Mouse (Mus musculus): ENCODE data around the gene Vps51. TPM values are rescaled to one million over a fixed set of nuclear protein-coding genes. Genes with fewer than 3 reads are reported as not detected.
"Not testable (repeated sequence)": the region's sequence is repeated elsewhere in the genome, so short reads cannot be mapped to it uniquely, and the experiment has no call there.

Gene Vps51
- polyA plus RNA-seq, 1 experiment from 2014 or later, result 66.7 TPM

DNA sequence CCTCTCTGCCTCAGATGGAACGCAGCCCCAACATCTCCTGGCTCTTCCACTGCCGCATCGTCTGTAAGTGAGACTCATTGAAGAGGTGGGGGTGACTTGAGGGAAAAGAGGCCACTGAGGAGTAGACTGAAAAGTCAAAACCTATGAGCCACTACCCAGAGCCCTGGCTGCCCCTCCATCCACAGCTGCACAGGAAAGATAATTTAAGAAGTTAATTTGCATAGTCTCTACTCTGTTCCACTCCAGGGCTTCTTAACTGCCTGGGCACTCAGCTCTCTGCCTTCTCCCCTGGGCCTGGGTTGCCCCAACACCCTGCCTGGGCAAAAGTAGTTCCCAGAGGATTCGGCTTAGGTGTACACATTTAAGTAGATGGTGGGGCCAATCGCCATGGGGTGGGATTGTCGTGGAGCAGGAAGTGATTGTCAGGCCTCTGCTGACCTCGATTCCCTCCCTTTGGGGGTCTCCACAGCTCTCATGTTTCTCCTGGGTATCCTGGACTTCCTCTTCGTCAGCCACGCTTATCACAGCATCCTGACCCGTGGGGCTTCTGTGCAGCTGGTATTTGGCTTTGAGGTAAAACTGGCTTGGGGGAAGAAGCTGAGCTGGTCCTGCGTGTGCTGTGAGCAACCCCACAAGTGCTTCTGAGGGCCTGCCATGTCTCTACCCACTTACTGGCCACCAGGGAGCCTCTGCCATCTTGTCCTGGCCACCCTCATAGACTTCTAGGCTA is 28.2 kb downstream of the Vps51 start:
- Histone ChIP-seq H3K4me2 (replicated peaks; ENCODE audit: low read depth, low read length) (no peak overlapping the region), H3K27me3 (ENCODE audit: control insufficient read depth, insufficient read depth, low read length) (no peaks in the 10 kb centered on the region), H3K36me3 (ENCODE audit: control insufficient read depth, insufficient read depth, low read length) (peaks cover 56% of the 10 kb centered on the region), H3K27ac (ENCODE audit: low read length) (no peak overlapping the region), H3K9me3 (ENCODE audit: control insufficient read depth, low read depth, low read length) (no peaks in the 10 kb centered on the region), H3K4me3 (ENCODE audit: low read depth, low read length) (no peak overlapping the region), H3K9ac (replicated peaks; ENCODE audit: low read depth, low read length) (no peak overlapping the region), H3K4me1 (ENCODE audit: control insufficient read depth, insufficient read depth, low read length) (peaks cover 13% of the 10 kb centered on the region)
- WGBS, result 88% methylated on average over 11 of the region's 11 CpGs
- no peak for ATAC-seq (ENCODE audit: insufficient number of reproducible peaks, insufficient read depth, low FRiP score, low read depth)

GRCm38 (mm10) chr19:6047899-6048166 is 29.2 kb downstream of the Vps51 start:
- Histone ChIP-seq H3K9ac (replicated peaks; ENCODE audit: low read depth, low read length) (peak overlapping the region; percentile 87; the same call in 1 of the 2 replicates), H3K4me1 (ENCODE audit: control insufficient read depth, insufficient read depth, low read length) (peaks cover 13% of the 10 kb centered on the region), H3K4me3 (ENCODE audit: low read depth, low read length) (peak overlapping the region; percentile 89), H3K36me3 (ENCODE audit: control insufficient read depth, insufficient read depth, low read length) (peaks cover 46% of the 10 kb centered on the region), H3K4me2 (replicated peaks; ENCODE audit: low read depth, low read length) (peak overlapping the region; percentile 84), H3K27me3 (ENCODE audit: control insufficient read depth, insufficient read depth, low read length) (no peaks in the 10 kb centered on the region), H3K27ac (ENCODE audit: low read length) (no peak overlapping the region), H3K9me3 (ENCODE audit: control insufficient read depth, low read depth, low read length) (no peaks in the 10 kb centered on the region)
- 80% methylated on average over 8 of the region's 8 CpGs for WGBS
- no peak for ATAC-seq (ENCODE audit: insufficient number of reproducible peaks, insufficient read depth, low FRiP score, low read depth)

DNA sequence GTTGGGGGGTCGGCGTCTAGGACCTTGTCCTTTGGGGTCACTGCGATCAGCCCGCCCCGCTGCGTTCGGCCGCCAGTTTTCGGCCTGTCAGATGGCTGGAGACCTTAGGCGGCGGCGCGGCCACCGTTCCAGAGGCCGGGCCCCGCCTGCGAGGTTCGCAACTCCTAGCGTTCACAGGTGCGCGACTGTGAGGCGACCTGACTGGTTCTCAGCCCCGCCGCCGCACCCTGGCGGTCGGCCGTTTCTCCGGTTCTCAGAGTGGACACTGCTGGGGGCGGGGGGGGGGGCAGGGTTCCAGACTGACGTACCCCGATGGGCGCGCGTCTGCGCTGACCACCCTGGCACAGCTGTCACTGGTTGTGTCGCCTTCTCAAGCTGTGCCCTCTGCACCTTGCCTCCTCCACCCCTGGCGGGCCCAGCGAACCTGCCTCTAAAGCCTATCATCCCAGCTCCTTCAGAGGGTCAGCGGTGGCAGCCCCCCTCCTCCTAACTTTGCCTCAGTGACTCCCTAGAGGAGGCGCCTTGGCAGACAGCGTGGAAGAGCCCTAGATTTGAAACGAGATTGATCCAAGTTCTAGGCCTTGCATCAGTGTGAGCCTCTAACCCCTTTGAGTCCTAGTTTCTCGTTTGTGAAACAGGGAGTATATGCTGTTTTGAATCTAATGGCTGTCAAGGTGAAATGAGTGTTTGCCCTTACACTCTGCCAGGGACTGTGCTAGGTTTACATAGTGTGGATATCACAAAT is 29.7 kb downstream of the Vps51 start:
- H3K4me3 ChIP-seq (ENCODE audit: low read depth, low read length), result peak overlapping the region; percentile 89
- ATAC-seq (ENCODE audit: insufficient number of reproducible peaks, insufficient read depth, low FRiP score, low read depth), result peak; percentile 15
- peak overlapping the region; percentile 87 for H3K9ac ChIP-seq (replicated peaks; ENCODE audit: low read depth, low read length)
- H3K9me3 ChIP-seq (ENCODE audit: control insufficient read depth, low read depth, low read length), result no peaks in the 10 kb centered on the region
- peak overlapping the region; percentile 99 for H3K27ac ChIP-seq (ENCODE audit: low read length)
- peaks cover 41% of the 10 kb centered on the region for H3K36me3 ChIP-seq (ENCODE audit: control insufficient read depth, insufficient read depth, low read length)
- no peaks in the 10 kb centered on the region for H3K27me3 ChIP-seq (ENCODE audit: control insufficient read depth, insufficient read depth, low read length)
- peaks cover 13% of the 10 kb centered on the region for H3K4me1 ChIP-seq (ENCODE audit: control insufficient read depth, insufficient read depth, low read length)
- WGBS, result 3% methylated on average over 40 of the region's 44 CpGs
- peak overlapping the region; percentile 84 for H3K4me2 ChIP-seq (replicated peaks; ENCODE audit: low read depth, low read length)

DNA sequence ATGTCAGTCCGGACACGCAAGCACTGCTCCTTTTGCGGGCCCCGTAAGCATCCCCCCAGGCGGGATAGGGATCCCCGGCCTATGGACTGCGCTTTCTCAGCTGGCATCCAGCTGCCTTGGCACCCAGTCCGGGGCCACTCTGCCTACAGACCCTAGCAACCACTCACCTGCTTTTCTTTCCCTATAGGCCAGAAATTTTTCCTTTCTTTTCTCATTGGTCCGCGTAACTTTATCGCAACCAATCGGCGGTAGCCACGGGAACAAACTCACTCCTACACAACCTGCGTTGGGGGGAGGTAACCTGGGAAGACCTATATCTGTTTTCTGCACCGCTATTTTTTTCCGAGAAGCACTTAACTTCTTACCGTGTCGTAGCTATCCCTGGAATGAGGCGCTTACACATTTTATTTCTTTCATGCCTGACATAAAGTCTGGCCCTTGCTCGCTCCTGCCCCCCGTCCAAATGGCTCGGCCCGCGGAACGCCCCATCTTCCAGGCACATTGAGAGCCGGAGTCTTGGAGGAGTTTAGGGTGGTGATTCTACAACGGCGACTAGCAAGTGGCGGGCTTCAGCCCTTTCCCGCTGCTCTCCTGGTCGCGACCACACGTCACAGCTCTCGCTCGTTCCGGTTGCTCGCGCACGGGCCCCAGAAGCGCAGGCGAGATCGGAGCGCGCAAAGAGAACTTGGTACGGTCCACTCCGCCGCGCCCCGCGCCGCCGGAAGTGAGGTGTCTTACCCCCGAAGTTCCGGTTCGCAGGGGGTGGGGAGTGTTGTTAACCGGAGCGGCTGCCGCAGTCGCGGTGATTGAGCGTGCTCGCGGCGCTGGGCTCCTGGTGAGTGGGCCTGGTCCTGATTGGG is 30.5 kb downstream of the Vps51 start, which contains the start of gene Syvn1:
Syvn1 (plus strand) TSS at position 283 of the 860 bp plus-strand sequence.
- Histone ChIP-seq H3K36me3 (ENCODE audit: control insufficient read depth, insufficient read depth, low read length) (peaks cover 33% of the 10 kb centered on the region), H3K9me3 (ENCODE audit: control insufficient read depth, low read depth, low read length) (no peaks in the 10 kb centered on the region), H3K27ac (ENCODE audit: low read length) (peak within 1 kb of the TSS; percentile 99), H3K27me3 (ENCODE audit: control insufficient read depth, insufficient read depth, low read length) (no peaks in the 10 kb centered on the region), H3K9ac (replicated peaks; ENCODE audit: low read depth, low read length) (peak within 1 kb of the TSS; percentile 87), H3K4me1 (ENCODE audit: control insufficient read depth, insufficient read depth, low read length) (peaks cover 13% of the 10 kb centered on the region), H3K4me2 (replicated peaks; ENCODE audit: low read depth, low read length) (peak within 1 kb of the TSS; percentile 84), H3K4me3 (ENCODE audit: low read depth, low read length) (peak within 1 kb of the TSS; percentile 89)
- under 1% methylated on average over 65 of the region's 65 CpGs for WGBS
- peak; percentile 89 for ATAC-seq (ENCODE audit: insufficient number of reproducible peaks, insufficient read depth, low FRiP score, low read depth)

DNA sequence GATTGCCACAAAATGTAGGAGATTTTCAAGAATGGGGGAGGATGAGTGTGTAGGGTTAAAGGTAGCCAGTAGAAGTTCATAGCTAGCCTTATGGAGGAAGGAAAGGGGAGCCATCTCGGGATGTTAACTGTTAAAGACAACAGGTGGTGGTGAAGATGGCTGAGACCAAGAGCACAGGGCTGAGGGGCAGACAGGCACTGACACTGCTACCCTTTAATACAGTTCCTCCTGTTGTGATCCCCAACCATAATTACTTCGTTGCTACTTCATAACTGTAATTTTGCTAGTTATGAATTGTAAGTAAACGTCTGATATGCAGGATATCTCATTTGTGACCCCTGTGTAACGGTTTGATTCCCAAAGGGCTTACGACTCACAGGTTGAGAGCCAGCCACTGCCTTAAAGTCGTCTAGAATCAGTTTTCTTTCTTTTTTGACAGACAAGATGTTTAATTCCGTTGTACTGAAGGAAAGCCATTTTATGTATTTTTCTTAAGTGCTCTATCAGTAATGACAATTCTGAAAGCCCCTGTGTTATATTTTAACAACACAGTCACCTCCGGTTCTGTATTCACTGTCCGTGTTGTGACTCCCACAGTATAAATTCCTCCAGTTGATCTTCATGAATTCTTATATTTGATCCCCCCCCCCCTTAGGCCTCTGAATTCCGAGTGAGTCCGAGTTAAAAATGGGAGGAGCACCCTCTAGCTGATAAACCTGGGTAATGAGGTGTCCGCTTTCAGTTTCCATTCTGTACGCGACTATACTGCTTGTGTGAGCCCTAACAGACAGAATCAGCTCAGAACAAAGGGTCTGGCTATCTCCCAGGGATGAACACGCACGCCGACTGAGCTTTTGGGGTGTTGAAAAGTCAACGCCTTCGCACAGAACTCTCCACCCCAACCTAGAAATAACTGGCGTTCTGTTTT is 31.4 kb downstream of the Vps51 start:
- Histone ChIP-seq H3K9ac (replicated peaks; ENCODE audit: low read depth, low read length) (peak overlapping the region; percentile 87), H3K9me3 (ENCODE audit: control insufficient read depth, low read depth, low read length) (no peaks in the 10 kb centered on the region), H3K4me1 (ENCODE audit: control insufficient read depth, insufficient read depth, low read length) (peaks cover 13% of the 10 kb centered on the region), H3K27ac (ENCODE audit: low read length) (peak overlapping the region; percentile 99), H3K4me3 (ENCODE audit: low read depth, low read length) (peak overlapping the region; percentile 89), H3K36me3 (ENCODE audit: control insufficient read depth, insufficient read depth, low read length) (peaks cover 24% of the 10 kb centered on the region), H3K27me3 (ENCODE audit: control insufficient read depth, insufficient read depth, low read length) (no peaks in the 10 kb centered on the region), H3K4me2 (replicated peaks; ENCODE audit: low read depth, low read length) (peak overlapping the region; percentile 84)
- peak; percentile 34; the same call in 1 of the 2 replicates for ATAC-seq (ENCODE audit: insufficient number of reproducible peaks, insufficient read depth, low FRiP score, low read depth)
- 12% methylated on average over 20 of the region's 20 CpGs for WGBS

- not testable (repeated sequence) for ATAC-seq (ENCODE audit: insufficient number of reproducible peaks, insufficient read depth, low FRiP score, low read depth); H3K4me3 ChIP-seq (ENCODE audit: low read depth, low read length); H3K27ac ChIP-seq (ENCODE audit: low read length); H3K36me3 ChIP-seq (ENCODE audit: control insufficient read depth, insufficient read depth, low read length); H3K27me3 ChIP-seq (ENCODE audit: control insufficient read depth, insufficient read depth, low read length); H3K9ac ChIP-seq (replicated peaks; ENCODE audit: low read depth, low read length); H3K9me3 ChIP-seq (ENCODE audit: control insufficient read depth, low read depth, low read length); H3K4me2 ChIP-seq (replicated peaks; ENCODE audit: low read depth, low read length)
- H3K4me1 ChIP-seq (ENCODE audit: control insufficient read depth, insufficient read depth, low read length), result peaks cover 13% of the 10 kb centered on the region
- WGBS, result 60% methylated on average over 4 of the region's 4 CpGs
Observed at GRCm38 (mm10) chr19:6044102-6044501, 32.9 kb downstream of the Vps51 start.

DNA sequence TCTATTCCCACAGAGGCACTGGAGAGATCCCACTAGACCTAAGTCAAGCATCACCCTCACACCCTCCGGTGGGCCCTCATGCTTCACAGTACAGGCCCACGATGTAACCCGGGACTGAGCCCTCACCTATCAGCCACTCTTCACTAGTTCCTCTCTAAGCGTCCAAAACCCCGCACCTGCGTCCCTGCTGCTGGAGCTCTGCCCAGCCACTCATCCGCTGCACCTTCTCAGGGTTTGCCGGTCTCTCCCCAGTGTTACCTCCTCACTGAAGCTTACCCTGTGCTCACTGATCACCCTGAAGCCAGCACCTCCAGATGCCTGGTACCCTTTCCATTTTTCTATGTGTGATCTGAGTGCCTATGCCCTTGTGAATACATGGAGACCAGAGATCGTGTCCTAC is 34.7 kb downstream of the Vps51 start:
- Histone ChIP-seq H3K36me3 (ENCODE audit: control insufficient read depth, insufficient read depth, low read length) (no peaks in the 10 kb centered on the region), H3K4me2 (replicated peaks; ENCODE audit: low read depth, low read length) (no peak overlapping the region), H3K27ac (ENCODE audit: low read length) (no peak overlapping the region), H3K9ac (replicated peaks; ENCODE audit: low read depth, low read length) (no peak overlapping the region), H3K4me1 (ENCODE audit: control insufficient read depth, insufficient read depth, low read length) (peaks cover 5% of the 10 kb centered on the region), H3K4me3 (ENCODE audit: low read depth, low read length) (no peak overlapping the region), H3K27me3 (ENCODE audit: control insufficient read depth, insufficient read depth, low read length) (no peaks in the 10 kb centered on the region), H3K9me3 (ENCODE audit: control insufficient read depth, low read depth, low read length) (no peaks in the 10 kb centered on the region)
- ATAC-seq (ENCODE audit: insufficient number of reproducible peaks, insufficient read depth, low FRiP score, low read depth), result no peak
- WGBS, result 80% methylated on average over 9 of the region's 9 CpGs

All from stomach, embryonic 14.5 days (tissue).